Mouse (Mus musculus) heart, postnatal 0 days (tissue): ENCODE data around the gene Nt5m.

Experiments used
- CTCF ChIP-seq: IDR thresholded peaks from 2 replicates; pipeline ENCODE4 v1.5.1; 2016; ENCODE audit warnings: antibody characterized with exemption, control low read depth, low read depth
- EP300 ChIP-seq: IDR thresholded peaks from 2 replicates; pipeline ENCODE4 v1.6.1; 2016; ENCODE audit warnings: antibody characterized with exemption, low read depth

GRCm38 (mm10) chr11:59793390-59793789 is 45.9 kb upstream of the Nt5m start:
- no peak for TF ChIP-seq EP300
- no peak for TF ChIP-seq CTCF
